Mouse (Mus musculus) R1 (cell line): Measurements from ENCODE around the gene Mob1a.

ENCODE experiments used
- DNase-seq: peaks from one replicate; pipeline ENCODE4 v3.0.0-alpha.2; 2018; ENCODE audit warnings: low read depth, low spot score

The Mob1a gene

DNA sequence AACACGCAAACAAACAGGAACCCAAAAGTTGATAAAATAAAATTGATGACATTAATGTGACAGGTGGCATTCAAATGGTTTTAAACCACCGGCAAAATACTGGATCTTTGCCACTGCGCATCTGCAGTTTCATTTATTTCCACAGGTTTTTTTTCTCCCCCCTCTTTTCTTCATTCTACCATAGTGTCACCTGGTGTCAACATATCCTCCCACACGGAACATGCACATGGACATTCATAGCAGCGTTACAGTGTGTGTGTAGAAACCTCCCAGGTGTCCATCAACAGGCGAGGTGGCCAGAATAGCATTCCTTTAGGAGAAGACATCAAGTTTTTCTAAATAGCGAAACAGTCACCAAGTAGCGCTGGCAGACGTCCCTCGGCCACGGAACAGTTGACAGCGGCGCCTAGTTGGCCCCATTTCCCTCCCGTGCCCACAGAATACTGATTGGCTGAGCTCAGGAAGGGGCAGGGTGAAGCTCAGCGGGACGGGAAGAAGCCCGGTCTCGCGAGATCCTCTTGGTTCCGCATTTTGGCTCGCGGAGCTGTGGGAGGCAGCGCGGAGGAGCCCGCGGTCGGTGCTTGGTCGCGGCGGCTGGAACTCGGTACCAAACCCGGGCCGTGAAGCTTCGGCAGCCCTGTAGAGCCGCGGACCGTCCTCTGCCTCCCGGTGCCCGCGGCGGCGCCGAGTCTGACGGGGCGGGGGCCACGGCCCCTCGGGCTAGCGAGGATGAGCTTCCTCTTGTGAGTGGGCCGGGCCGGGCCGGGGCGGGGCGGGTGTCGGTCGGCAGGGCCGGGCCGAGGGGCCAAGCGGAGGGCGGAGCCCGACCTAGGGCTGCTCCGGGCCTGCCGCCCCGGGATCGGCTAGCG is at the start of gene Mob1a, which contains the start of gene Mthfd2:
TSS of gene Mob1a (plus strand) at position 492 of the 869 bp plus-strand sequence.
TSS of gene Mthfd2 (minus strand) at position 384 of the 869 bp plus-strand sequence.
- DNase-seq = peak; percentile 97

DNA sequence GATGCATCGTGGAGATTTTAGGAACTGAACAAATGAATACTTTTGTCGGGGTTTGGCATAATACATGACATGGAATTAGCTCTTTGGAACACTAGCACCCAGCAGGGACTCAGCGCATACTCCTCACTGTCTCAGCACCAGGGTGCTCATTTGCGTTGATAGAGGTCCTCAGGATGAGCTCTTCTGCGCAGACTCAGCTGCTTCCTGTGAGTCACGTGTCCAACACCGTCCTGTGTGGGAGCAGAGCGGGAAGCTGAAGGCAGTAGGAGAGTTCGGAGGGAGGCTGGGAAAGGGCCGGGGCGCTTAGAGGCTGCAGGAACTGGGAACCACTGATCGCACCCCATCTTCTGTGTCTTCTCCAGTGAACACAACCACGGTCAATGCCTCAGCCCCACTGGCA is 48.7 kb upstream of the Mob1a start:
- DNase-seq = peak; percentile 93

DNA sequence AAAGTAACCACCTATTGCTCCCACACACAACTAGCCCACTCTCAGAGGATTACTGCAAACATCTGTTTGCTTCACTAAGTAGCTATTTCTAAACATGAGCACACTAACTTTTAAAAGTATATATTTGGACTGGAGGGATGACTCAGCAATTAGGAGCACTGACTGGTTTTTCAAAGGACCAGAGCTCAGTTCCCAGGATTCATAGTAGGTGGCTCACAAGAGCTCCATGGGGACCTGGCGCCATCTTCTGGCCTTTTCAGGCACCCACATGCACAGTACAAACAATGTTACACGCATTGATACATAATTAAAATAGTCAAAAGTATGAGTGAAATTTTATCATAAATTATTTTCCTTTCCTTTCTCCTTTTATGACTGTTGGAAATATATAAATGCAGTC is 46.9 kb upstream of the Mob1a start:
- peak; percentile 89 for DNase-seq

DNA sequence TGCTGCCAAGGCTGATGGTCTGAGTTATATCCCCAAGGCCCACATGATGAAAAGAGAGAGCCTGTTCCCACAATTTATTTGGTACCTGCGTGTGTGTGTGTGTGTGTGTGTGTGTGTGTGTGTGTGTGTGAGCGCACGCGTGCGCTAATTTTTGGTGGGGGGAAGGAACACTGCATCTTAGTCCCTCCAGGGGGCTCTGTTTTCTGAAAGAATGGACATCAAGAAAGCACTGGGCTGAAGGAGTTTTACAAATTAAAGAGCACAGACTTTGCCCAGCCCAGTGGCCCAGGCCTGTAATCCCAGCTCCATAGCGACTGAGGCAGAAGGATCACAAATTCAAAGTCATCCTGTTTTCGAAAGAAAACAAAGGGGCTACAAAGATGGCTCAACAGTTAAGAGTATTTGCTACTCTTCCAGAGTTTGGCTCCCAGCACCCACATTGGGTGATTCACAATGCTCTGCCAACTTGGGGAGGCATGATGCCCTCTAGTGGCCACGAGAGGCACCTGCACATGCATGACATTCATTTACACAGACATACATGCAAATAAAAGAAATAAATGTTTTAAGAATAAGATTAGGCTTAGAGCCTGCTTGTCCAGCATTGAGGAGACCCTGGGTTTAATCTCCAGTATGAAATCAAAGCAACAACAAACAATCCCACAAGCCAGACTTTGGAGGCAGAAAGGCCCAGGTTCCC is 45.4 kb upstream of the Mob1a start:
- DNase-seq = peak; percentile 85

DNA sequence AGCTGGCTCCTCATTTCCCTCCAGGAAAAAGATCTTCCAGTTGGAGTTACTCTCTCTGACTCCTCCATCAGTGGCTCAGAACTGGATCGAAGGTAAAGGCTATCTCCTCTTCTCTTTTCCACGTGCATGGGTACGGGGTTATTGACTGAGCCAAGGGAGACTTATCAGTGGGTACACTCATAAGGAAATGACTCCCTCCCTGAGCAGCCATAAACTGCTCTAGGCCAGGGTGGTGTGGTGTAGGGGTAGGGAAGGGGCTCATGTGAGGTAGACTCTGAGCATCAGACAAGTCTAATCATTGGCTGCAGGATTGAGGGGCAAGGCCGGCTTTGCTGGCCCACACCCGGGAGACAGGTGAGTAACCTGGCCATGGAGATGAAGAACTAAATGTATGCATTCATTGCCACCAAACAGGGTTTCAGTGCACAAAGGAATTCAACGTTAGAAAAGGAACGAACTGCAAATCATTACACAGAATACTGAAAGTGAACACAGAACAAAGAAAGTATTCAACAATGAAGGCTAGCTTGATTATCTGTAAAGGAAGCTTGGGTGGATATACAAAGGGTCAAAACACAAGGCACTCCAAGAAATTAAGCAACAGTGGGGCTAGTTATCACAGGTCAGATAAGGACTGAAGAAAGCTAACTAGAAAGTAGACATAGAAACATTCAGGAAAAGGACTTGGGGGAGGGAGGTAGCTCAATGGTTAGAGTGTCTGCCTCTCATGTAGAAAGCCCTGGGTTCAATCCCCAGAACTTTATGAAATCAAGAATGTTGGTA is 25.2 kb upstream of the Mob1a start:
- DNase-seq = no peak

DNA sequence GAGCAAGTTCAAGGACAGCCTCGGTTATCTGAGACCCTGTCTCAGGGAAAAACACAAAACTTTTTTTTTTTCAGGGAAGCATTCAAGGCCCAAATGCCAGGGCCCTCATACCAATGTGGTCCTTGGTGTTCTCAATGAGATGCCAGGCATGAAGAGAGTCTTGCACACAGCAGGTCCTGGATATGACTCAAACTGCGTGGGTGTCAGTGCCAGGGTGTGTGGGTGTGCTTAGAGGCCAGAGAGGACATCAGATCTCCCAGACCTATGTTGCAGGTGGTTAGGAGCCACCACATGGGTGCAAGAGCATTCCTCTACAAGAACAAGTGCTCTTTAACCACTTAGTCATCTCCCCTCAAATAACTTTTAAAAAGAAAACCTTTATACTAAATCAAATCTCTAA is 24.5 kb upstream of the Mob1a start:
- no peak for DNase-seq

DNA sequence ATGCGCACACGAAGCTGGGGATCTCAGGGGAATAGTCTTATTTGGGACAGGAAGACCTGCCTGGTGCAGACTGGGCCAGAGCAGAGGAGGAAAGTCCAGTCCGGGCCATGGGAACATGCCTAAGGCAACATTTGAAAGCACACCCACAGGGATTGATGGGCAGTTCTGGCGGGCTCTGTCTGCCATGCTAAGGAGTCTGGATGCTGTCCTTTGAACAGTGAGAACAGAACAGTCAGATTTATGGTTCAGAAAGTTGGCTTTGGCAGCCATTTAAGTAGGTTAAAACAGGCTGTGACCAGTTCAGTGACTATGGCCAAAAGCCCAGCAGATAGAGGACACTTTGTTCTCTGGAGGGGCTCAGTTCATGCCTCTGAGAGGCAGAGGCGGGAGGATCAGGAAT is 23.6 kb upstream of the Mob1a start:
- no peak for DNase-seq

DNA sequence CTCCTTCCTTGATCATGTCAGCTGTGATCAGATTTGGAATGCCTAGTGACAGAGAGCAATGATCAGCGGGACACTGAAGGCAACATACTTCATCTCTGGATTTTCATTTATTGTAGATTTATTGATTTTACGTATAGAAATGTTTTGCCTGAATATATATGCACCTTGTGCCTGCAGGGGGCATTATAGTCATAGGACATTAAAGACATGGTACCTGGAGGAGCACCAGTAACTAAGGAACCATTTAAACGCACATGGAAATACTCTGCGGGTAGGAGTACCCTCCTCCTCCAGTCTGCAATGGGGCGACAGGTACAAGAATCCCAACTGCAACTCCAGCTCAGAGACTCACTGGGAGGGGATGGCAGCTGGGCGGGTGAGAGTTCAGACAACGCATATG is 16.8 kb upstream of the Mob1a start:
- no peak for DNase-seq

DNA sequence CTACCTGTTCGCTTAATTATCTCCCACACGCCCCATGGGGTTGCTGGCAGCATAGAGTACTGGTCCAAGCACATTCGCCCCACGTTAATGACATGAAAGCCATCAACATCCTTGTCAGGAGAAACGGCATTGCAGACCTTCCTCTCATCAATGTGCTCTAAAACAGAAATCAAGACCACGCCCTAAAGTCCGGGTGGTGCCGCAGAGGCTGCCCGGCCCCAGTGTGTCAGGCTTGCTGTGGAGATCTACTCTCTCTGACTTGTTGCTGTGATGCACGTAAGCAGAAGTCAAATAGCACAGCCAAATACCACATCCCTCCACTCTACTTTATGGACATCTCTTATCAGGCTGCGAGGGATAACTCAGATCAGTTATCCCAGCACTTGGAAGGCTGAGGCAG is 14.6 kb upstream of the Mob1a start:
- no peak for DNase-seq

DNA sequence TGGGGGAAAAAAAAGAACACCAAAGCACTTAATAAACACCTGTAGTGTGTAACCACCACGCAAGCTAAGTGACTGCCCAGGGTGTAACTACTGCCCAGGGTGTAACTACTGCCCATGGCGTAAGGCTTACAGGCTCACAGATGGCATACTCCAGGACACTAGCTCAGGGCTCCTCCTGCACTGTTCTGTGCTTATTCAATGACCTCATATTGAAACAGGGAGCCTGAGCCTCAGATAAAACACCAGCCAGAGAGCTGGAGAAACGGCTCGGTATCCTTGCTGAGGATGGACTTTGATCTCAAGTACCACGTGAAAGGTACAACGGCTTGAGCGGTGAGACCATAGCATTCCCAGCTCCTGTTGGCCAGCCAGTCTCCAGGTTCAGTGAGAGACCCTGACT is 13.8 kb upstream of the Mob1a start:
- DNase-seq = no peak

DNA sequence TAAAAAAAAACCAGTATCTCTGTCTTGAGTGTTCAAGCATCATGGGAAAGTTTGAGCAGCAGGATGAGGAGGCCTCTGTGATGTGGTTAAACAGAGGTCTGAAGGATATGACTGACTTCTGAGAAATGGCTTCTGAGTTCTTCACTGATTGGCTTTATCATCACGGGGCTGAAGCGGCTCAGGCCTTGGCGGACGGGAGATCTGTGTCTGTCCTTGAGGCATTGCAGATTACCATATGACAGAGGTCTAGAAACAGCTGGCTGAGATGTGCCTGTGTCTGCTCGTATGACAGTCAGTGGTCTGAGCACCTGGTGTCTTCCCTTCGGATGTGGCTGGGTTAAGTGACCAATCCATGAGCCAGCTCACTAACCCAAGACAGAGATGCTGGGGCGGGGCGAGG is 13.3 kb upstream of the Mob1a start:
- no peak for DNase-seq

DNA sequence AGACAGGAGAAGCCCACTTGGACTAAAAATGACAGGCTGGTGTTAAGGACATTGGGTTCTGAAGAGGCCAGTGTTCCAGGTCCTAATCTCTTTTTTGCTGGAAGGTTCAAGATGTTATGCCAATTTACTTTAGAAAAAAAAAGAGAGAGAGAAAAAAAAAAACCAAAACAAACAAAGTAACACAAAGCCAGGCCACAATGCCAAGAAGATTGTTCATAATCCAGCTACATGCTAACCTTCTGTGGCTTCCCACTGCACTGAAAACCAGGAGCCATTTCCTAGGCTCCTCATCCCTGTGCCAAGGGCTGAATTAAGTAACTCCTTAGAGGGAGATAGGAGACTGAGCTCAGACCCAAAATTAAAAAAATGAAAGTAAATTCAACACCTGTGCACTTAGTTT is 10.5 kb upstream of the Mob1a start:
- DNase-seq = no peak

DNA sequence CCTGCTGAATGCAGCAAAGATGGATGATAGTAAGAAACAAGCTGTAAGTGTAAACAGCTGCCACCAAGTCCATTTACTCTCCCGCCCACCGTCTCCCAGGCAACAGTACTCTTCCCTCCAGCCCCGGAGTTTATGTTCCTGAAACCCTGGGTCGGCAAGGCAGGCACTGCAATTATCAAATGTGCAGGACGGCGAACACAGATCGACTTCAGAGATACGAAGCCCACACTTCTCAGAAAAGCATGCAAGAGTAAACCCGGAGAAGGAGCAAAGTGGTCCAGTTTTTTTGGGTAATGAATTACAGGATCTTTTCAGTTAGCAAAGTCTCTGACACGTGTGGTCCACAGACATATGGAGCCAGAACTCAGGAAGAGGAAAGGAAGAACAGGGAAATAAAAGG is 9.8 kb upstream of the Mob1a start:
- peak; percentile 33 for DNase-seq

DNA sequence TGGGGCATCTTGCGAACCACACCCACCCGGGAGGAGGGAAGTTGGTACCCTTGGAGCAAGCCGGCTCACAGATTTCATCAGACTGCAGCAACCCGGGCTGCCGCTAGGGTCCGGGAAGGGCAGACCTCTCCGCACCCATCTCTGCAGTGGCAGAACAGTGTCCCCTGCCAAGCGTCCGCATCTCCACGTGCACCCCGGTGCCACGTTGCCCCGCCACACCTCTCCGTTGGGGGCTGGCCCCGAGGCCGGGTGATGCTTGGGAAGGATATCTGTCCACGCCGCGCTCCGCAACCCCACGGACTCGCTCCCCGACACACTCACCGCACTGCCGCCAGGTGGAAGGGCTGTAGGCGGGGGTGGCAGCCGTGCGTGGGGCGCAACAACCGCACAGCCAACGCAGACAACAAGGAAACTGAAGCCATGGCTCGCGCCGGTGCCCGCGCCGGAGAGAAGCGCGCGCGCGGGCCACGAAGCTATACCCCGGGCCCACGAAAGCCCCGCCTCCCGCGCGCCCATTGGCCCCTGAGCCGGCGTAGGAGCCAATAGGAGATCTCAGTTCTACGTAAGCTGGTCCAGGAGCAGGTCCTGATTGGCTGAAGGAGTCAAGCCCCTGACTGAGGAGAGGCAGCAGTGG is 8.6 kb upstream of the Mob1a start:
- DNase-seq = peak; percentile 96

DNA sequence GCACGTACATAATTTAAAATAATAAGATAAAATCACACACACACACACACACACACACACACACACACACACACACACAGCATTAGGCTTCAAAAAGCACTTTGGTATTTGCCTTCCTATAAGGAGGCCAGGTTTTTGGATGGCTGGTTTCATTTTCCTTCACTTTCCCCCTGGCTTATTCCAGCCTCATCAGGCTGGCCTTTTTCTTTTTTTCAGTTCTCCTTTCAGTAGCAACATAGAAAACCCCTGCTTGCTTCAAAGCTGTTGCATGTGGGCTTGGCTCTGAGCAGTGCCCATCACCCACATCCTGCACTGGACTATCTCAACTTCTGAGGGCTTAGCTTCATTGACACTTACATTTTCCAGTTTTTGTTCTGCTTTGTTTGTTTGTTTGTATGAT is 3.9 kb upstream of the Mob1a start:
- no peak for DNase-seq

DNA sequence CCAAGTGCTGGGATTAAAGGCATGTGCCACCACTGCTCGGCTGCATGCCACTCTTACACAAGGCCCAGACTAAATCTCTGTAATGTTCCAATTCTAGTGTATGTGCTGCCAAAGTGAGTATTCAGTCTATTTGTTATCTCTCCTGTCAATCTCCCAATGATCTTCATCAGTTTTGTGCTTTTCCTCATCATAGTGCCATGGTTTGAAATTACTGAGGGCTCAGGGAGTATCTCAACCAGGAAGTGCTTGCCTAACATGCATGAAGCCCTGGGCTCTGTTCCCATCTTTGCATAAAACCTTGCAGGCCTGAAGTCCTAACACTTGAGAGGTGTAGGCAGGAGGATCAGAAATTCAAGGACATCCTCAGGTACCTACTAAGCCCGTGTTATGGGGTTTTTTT is 3.0 kb upstream of the Mob1a start:
- no peak for DNase-seq

DNA sequence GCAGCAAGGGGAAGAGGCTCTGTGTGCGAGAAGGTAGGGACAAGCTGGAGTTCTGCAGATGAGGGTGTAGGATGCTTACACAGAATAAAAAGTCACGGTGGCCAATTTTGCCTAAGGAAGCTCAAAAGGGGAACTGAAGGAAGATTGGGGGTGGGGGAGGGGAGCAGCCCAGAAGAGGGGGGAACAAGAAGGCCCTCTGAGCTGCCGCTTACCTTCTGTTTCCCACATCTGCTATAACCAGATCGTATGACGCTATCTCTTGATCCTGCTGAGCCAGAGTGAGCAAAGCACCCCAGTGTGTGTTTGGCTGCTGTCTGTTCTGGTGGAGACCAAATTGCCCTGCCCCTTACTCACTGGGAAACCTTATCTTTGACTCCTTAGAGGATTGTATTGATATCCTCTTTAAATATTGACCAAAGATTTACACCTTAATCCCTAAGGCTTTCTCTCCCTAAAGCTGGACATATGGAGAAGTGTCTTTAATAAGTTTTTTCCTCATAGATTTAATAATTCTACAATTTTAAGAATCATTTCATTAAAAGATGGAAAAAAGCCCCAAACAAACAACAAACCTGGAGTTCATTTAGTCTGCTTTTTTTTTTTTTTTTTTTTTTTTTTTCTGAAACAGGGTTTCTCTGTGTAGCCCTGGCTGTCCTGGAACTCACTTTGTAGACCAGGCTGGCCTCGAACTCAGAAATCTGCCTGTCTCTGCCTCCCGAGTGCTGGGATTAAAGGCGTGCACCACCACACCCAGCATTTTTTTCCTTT is 2.0 kb upstream of the Mob1a start:
- no peak for DNase-seq

DNA sequence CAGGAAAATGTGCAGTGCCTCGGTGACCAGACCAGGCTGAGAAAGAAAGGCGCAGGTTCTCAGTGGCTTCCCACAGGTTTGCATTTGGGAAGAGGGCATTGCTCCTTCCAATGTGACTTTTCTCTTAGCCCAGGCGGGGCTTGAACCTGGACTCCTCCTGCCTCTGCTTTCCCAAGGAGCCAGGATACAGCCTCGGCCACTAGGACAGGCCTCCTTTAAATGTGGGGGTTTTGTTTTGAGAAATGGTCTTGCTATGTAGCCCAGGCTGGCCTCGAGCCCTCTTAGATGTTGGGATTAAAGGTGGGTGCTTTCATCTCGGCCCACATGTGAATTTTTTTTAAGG is 549 bp downstream of the Mob1a start:
- DNase-seq = no peak

DNA sequence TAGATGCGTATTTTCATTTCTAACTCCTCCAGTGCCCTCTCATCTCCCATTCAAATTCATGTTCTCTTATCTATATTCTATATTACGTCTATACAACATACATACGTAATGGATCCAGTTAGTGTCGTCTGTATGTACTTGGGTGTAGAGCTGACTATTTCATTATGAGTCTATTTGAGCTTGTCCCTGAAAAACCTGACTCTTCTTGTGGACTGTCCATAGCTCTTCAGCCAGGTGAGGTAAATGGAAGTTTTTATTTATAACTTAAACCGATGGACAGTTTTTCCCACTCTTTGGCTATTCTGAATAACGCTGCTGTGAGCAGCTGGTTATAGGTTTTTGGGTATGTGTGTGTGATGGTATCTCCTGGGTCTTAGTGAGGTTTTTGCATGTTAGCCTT is 945 bp downstream of the Mob1a start:
- DNase-seq = no peak

DNA sequence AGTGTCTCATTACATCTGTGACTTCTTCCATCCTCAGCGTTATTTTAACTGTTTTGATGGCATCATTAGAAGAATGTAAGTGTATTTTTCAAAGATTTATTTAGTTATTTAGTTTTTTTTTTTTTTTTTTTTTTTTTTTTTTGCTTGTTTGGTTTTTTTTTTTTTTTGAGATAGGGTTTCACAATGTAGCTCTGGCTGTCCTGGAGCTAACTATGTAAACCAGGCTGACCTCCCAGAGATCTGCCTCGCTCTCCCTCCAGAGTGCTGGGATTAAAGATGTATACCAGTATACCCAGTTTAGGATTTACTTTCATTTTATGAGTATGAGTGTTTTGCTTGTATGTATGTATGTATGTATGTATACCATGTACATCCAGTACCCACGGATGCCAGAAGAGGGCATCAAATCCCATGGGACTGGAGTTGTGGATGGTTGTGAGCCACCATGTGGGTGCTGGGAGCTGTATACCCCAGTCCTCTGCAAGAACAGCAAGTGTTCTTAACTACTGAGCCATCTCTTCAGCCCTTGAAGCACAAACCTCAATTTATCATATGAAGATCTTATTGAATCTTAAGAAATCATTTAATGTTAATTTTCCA is 1.9 kb downstream of the Mob1a start:
- DNase-seq = peak; percentile 71

DNA sequence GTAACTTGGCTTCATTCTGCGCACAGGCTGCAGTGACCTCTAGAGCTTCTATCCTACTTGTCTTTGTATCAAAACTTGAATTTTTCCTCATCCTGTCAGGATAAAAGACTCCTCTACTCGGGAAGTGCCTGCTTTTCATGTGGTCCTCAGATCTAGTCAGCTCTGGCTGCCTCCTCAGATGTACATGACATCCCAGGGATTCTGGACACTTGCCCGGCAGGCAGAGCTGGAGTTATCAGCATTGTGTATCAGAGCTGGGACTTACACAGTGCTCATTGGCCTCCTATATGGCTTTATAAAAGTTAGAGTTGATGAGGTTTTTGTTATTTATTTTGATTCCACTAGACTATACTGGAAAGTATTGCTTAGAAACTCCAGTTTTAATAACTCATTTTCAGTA is 15.6 kb downstream of the Mob1a start:
- no peak for DNase-seq
